Mouse (Mus musculus) liver, postnatal 0 days (tissue): Measurements from ENCODE around the gene Dab1.

Experiments
- CTCF ChIP-seq: sonication (generic); IDR thresholded peaks from 2 replicates; pipeline ENCODE4 v1.5.1; 2016; ENCODE audit warnings: antibody characterized with exemption, low read depth
- EP300 ChIP-seq: IDR thresholded peaks from 2 replicates; pipeline ENCODE4 v1.6.1; 2016; ENCODE audit warnings: antibody characterized with exemption, low read depth, mild to moderate bottlenecking

GRCm38 (mm10) chr4:103699755-103700154 lies 80.6 kb downstream of the Dab1 start:
- TF ChIP-seq CTCF, result no peak
- TF ChIP-seq EP300, result no peak
